Mouse (Mus musculus) T-helper 1 cell (primary cell): ENCODE results near the gene Irf2bpl.

Experiments
- in situ Hi-C: fragments of 300-600 bp; cut with MboI, MseI; formaldehyde crosslinking; loops from one replicate; pipeline ENCODE4 v1.15.1; 2025; ENCODE audit warnings: high pct_unique_total_duplicates

Gene Irf2bpl

DNA sequence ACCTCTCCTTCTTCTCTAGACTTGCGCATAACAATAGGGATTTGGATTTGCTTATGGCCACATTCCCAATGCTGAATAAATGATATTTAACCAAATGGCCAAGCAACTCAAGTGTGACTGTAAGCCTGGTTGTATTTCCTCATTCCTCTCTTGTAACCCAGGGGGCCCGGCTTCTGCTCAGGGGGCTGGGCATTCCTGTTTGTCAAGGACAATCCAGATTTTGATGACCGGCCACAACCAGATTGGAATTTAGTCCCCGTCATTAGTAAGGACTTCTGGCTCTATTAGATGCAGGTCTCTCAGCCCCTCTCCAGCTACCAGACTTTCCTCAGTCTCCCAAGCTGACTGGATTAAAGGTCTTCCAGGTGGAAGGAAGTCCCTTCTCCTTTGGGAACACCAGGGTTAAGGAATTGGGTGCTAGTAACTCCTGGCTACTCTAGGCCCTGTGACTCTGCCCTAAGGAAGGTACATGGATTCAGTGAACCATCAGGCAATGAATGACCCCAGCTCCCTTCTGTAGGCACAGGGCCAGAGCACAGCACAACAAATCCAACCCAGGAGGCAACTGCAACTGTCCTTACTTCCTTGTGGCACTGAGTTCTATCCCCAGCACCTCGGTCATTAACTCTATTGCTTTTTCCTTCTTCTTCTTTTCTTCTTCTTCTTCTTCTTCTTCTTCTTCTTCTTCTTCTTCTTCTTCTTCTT is 20.1 kb downstream of the Irf2bpl start:
- in situ Hi-C loops = loop anchor here (25.0 kb wide), 1 partner anchor 1402 kb away; the partner anchor contains the start of gene Fos

DNA sequence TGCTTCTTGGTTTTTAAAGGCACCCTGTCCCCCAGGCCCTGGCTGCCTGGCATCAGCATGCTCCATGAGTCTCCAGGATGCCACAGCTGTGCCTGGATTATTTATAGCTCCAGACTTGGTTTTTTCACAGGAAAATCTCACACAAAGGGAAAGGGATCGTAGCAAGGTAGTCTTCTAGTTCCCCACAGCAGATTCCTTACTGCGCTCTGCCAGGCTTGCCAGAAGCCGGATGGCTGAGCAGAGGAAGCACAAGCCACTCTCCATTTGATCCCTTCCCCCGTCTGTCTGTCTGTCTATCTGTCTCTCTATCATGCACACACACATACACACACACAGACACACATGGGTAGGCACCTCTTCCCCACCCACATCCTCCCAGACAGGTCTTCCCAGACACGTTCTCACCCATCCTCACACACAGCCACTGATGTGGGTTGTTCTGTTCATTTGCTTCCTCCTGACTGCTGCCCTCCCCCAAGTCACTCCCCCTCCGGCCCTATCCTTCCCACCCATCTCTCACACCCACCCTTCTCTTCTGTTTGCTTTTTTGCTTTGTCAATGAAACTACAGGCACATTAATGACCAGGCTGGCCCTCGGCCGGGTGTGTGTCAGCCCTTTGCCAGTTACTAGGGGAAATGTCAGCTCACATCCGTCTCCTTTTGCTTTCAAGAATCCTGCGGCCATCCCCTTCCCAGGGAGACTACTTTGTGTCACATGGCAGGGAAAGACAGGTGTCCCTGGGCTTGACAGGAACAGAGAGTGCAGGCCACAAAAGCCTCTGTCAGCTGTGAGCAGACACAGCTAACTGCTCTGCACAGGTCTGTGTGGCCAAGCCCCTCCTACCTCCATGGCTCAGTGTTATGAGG is 24.4 kb downstream of the Irf2bpl start:
- in situ Hi-C loops = loop anchor here (25.0 kb wide), 1 partner anchor 1398 kb away; the partner anchor contains the start of gene Fos

DNA sequence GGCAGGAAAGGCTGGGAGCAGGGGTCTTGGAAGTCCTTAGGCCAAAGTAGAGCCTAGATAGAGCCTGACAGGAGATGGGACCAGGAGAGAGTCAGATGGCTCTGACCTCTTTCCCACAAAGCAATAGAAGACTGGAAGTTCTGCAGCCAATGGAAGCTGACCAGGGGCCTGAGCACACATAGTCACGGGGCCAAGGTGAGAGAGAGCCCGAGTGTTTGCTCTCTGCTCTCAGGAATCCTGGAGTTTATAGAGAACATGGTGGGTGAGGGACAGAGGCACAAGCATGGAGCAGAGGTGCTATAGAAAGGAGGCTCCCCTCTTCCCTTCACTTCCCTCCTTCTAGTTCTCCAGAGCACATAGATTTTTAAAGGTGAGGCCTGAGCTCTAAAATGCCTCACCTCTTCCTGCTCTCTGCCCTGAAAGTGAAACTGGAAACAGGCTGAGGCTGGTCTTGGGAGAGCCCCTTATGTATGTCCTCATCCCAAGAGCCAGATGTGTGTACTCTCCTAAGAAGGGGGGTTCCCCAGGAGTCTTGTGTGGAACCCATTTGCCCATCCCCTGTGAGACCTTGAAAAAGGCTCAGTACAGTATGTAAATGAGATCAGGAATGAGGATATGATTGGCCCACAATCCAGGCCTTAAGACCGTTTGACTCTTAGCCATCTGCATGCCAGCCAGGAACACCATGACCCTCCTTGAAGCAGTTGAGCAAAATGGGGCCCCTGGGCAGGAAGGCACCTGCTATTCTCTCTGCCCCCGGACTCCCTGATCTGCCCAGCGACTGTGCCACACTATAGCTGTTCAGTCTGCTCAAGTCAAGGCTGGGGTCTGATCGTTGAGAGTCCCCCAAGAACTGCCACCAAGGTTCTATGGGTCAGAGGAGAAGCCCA is 25.4 kb downstream of the Irf2bpl start:
- in situ Hi-C loops = loop anchor here (25.0 kb wide), 1 partner anchor 1397 kb away; the partner anchor contains the start of gene Fos

DNA sequence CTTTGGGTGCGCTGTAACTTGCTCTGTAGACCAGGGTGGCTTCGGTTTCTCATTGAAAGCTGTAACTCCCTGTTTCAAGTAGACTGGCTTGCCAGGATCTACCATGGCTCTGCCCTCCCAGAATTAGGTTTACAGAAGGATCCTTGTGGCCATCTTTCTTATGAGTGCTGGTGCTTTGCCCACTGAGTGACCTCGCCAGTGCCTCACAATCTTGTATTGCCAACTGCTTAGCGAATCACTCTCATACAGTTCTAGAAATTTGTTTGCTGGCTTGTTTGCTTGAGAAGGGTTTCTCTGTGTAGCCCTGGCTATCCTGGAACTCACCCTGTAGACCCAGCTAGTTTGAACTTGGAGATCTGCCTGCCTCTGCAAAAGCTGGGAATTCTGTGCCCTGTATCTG is 26.1 kb downstream of the Irf2bpl start:
- in situ Hi-C loops = loop anchor here (25.0 kb wide), 1 partner anchor 1396 kb away; the partner anchor contains the start of gene Fos

DNA sequence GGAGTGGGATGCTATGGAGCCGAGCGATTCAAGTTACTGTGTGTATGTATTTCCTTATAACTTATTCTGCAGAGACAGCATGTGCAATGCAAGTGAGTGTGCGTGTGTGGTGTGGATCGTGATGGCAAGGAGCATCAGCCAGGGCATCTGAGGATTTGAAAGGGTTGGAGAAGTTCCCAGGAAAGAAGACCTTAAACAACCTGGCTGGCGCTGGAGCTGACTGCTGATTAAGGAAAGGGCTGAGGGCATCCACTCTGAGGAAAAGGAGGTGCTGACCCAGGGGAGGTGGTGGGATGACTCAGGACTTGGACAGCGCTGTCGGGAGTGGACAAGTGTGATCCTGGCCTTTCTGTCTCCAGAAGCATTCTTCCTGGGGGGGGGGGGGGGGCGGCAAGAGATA is 27.3 kb downstream of the Irf2bpl start:
- in situ Hi-C loops = loop anchor here (25.0 kb wide), 1 partner anchor 1395 kb away; the partner anchor contains the start of gene Fos

DNA sequence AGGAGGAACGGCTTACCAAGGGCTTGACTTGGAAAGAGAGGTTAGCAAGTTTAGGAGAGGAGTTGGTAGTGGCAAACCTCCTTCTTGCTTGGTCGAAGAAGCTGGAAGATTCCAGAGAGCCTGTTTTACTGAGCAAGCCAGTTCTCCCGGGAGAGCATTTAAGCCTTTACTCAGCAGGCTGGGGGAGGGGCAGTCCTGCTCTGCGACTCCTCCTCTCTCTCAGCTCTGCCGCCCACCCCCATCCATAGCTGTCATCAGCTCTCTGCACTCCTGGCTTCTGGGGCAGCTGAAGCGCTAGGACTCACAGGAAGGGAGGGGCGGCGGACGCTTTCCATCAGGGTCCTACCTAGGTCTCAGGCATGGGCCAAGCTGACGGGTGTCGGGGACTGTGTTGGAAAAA is 28.9 kb downstream of the Irf2bpl start:
- in situ Hi-C loops = loop anchor here (25.0 kb wide), 1 partner anchor 1393 kb away; the partner anchor contains the start of gene Fos

DNA sequence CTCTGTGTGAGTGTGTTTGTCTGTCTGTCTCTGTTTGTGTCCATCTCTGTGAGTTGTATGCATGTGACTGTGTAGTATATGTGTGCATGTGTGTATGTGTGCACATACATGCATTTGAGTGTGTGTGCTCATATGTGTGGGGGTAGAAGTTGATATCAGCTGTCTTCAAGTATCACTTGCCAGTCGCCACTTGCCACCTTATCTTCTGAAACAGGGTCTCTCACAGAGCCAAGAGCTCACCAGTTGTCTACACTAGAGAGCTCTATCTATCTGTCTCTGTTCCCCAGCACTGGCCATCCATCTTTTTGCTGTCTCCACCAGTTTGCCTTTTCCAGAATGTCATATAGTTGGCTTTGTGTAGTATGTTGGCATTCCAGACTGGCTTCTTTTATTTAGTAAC is 31.1 kb downstream of the Irf2bpl start:
- in situ Hi-C loops = loop anchor here (25.0 kb wide), 1 partner anchor 1391 kb away; the partner anchor contains the start of gene Fos

DNA sequence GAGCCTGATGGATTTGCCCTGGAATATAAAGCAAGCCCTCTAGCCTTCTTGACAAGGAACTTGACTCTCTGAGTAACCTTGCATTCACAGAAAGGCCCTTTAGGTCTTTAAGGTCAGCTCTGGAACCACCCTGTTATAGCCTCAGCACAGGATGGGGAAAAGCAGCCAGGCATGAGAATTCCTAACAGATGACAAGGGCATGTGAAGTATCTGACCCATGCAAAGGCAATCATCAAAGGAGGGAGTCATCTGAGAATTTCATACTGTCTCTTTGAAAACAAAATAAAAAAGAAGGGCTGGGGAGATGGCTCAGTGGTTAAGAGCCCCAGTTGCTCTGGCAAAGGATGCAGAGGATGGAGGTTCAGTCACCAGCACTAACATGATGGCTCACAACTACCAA is 33.3 kb downstream of the Irf2bpl start:
- in situ Hi-C loops = loop anchor here (25.0 kb wide), 1 partner anchor 1389 kb away; the partner anchor contains the start of gene Fos

DNA sequence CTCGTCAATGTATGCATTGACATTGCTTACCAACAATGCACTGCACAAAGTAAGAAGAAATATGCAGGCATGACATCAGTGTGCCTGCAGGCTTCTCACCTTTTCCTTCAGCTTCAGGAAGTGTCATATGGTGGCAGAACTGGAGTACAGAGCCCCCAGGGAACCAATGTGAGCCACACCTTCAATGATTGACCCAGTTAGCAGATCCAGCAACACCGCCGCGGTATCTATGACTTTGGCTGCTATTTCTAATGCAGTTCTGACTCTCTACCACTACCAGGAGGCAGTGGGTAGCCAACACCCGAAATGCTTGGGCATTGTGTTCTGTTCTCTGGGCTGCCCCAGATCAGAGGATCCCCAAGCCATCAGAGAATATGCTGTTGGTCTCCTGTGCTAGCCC is 33.9 kb downstream of the Irf2bpl start:
- in situ Hi-C loops = loop anchor here (25.0 kb wide), 1 partner anchor 1388 kb away; the partner anchor contains the start of gene Fos

DNA sequence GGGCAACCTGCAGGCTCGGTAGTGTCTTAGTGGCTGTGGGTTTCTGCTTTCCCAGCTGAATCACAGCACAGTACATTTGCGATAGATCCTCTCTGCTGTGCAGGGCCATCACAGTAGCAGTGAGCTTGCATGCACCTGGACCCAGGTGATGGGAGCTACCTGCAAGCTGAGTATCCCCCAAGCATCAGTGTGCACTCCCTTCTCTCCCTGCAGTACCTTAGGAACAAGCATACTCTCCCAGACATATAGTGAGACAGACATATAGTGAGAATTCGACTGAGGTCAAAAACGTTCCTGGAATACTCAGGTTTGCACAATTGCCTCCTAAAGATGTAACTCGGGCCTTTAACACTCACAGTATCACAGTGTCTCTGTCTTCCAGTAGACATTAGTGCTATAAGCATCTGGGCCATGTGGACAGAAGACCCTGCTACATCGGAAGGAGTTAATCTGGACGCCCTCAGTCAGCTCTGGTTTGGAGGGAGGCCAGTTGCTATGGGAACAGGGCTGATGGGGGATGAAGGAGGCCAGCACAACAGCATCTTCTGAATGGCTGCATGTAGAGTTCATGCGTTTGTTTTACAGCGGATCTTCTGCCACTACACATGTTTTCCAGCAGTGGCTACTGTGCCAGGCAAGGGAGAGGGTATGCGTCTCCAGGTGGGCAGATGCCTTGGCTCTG is 34.5 kb downstream of the Irf2bpl start:
- in situ Hi-C loops = loop anchor here (25.0 kb wide), 1 partner anchor 1388 kb away; the partner anchor contains the start of gene Fos

DNA sequence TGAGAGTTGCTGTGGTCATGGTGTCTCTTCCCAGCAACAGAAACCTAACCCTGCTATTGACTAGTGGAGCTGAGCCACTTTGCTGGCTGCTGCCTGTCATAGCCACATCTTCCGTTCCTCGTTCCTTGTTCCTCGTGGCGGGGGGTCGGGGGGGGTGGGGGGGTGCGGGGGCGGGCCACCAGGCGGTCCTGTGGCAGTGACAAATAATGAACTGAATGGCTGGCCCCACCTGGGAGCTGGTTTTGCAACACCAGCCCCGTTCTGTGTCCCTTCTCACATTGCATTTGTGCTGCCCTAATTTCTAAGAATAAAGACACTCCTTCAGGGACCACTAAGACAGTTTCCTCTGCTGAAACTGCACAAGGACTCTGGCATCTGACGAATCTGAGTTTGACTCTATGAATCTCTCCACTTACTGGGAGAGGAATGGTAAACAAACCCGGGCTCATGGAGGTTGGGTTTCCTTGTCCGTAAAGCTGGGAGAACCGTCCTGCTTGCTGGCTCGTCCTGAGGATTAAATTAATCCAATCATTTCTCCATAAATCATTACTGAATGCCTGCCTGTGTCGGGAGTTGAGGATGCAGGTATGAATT is 41.6 kb downstream of the Irf2bpl start:
- in situ Hi-C loops = no loop called here

DNA sequence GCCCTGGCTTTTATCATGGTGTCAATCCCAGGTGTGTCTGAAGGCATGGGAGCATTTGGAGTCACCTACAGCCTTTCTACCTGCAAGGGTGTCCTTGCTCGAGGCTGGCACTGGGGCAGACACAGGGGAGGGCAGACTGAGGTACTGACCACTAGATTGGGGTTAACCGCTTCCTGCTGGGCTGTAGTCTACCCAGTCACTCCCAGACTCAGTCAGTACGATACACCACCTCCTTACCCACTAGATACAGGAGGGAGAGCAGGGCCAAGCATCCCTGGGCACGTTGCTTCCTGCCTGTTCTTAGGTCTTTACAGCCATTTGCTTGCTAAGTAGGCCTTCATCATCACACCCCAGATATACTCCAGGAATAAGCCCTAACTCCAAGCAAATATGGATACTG is 44.1 kb downstream of the Irf2bpl start:
- in situ Hi-C loops = no loop called here

DNA sequence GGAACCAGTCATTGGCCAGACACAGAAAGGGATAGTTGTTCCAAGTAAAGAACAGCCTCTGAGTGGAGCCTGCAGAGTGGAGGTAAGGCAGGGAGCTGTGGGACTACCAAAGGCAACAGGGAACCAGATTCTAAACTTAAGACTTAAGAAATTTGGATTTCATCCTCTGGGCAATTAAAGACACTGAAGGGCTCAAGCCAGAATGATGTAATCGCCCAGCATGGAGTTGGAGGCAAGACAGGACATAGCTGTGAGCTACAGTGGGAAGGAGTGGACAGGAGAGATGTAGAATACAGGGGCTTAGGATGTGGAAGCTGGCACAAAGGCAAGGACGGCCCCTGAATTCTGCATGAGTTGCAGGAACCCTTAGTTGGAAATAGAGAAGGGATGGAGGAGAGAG is 46.4 kb downstream of the Irf2bpl start:
- in situ Hi-C loops = no loop called here

DNA sequence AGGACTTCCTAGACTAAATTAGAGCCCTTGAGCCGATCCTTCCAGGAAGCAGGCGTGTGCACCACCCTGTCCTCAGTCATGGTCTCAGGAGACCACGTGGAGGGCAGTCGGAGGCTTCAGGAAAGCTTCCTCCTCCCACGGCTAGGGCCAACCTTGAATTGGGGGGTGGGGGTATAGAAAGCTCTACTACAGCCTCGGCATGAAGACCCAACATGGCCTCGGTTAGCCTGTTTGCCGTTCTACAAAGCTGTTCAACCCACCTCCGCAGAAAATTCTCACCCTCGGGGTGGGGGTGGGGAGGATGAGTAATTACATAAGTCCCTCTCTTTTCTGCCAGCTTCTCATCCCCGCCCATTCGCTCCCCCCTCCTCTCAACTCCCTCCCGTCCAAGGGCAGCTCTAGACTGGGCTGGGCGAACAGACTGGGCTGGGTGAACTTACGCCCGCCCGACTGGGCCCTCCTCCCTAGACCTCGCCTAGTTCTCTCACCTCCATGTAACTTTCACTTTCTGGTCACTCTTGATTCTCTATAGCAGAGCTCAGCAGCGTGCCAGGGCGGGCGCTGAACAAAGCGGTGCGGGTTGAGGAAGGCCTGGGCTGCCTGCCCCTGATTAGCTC is 48.1 kb downstream of the Irf2bpl start:
- in situ Hi-C loops = no loop called here

DNA sequence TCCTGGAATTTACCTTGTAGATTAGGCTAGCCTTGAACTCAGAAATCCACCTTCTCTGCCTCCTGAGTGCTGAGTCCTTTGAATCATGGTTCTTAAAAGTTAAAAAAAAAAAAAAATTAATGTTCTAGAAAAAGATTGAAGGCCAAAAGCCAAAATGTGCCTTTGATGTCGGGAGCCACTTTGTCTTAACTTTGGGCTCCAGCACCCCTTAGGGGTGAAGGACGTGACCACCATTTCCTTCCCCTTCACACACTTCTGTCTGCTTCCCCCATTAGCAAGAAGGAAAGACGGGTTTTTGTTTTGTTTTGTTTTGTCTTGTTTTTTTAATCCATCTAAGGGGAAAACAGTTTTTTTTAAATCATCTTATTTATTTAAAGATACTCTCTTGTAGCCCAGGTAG is 48.7 kb downstream of the Irf2bpl start:
- in situ Hi-C loops = no loop called here

DNA sequence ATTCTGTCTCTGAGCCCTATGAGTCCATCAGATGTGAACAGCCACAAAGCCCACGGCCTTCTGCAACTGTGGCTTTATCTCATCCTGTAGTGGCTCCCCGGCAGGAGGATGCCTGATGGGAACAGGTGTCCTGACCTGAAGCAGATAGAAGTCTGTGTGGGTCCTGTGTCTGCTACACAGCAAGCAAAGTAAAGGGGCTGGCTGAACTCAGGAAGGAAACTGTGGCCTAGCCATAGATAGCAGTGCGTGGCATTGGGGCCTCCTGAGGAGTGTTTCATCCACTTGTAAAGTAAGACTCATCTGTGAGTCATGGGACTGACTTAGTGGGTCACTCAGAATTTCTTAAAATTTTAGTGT is 50.2 kb downstream of the Irf2bpl start:
- in situ Hi-C loops = loop anchor here (5.0 kb wide), 1 partner anchor 37 kb away; no protein-coding TSS in a partner anchor

DNA sequence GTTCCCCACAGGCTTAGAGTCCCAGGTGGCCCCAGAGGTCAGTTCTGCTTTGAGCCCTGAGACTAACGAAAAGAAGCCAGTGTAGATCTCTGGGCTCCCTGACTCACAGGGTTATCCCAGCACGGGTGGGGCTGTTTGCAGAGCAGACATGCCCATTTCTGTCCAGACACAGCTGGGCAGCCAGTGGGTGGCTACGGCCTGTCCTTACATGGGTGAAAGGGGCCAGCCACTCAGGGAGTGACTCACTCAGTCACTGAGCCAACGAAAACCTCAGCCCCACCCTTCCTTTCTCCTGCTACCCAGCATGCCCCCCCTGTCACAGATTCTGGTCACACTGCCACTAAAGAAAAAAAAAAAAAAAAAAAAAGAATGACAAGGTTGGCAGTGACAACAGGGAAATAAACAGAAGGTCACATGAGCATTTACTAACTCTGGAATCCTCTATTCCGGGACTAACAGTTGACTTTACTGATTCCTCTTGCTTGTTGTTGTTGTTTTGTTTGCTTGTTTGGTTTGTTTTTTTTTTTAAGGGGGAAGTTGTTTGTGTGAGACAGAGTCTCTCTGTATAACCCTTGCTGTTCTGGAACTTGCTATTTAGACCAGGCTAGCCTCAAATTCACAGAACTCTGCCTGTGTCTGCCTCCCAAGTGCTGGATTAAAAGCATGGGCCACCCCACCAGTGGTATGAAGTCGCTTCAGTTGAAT is 50.7 kb downstream of the Irf2bpl start:
- in situ Hi-C loops = loop anchor here (5.0 kb wide), 1 partner anchor 37 kb away; no protein-coding TSS in a partner anchor

DNA sequence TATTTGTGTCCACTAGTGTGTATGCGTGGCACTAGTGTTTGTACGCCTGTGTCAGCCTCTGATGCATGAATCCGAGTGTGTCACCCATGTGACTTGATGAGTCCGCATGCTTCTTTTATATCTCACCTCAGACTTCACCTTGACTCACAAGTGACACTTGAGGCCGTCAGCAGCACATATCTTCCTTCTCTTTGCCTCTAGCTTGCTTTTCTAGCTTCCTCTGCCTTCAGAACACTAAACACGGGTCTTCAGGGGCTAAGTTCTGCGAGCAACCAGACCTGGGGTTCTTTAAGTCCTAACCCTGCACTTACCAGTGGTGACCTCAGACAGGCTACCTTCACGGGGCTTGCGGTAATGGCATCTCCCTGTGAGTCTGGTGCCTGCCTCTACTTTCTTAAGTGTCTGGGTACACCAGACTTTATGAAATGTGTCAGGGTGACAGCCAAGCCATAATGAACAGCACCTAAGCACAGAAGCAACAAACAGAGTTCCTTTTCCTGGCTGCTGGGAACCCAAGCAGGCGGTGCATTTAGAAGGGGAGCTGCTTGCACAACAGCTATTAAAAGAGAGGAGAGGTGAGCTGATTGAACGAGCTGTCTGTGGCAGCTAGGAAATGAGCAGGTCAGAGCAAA is 51.9 kb downstream of the Irf2bpl start:
- in situ Hi-C loops = loop anchor here (5.0 kb wide), 1 partner anchor 35 kb away; no protein-coding TSS in a partner anchor
